Mouse (Mus musculus) small intestine, adult 2 months (tissue): ENCODE measurements around the gene Gigyf2. TPM values are rescaled to one million over a fixed set of nuclear protein-coding genes. Genes with fewer than 3 reads are reported as not detected.
A peak's percentile ranks its signal among the peaks of the same experiment; 100 is the strongest.

Experiments
- H3K27ac ChIP-seq: fragments of 200-500 bp; 2 replicates; pipeline ENCODE4 v1.5.1; 2012; ENCODE audit warnings: low read depth, low read length, control low read depth, inconsistent platforms; ENCODE audit not compliant: insufficient read depth
- H3K27me3 ChIP-seq: fragments of 200-500 bp; 2 replicates; pipeline ENCODE4 v1.6.1; 2012; ENCODE audit warnings: mild to moderate bottlenecking, moderate library complexity, low read length, inconsistent platforms; ENCODE audit not compliant: control insufficient read depth, insufficient read depth
- H3K36me3 ChIP-seq: fragments of 200-500 bp; 2 replicates; pipeline ENCODE4 v1.6.1; 2012; ENCODE audit warnings: mild to moderate bottlenecking, low read length, control low read depth, inconsistent platforms; ENCODE audit not compliant: control insufficient read depth, insufficient read depth
- H3K4me1 ChIP-seq: fragments of 200-500 bp; 2 replicates; pipeline ENCODE4 v1.6.1; 2012; ENCODE audit warnings: low read length, inconsistent platforms, mixed read lengths; ENCODE audit not compliant: control insufficient read depth, insufficient read depth, insufficient read length
- H3K4me3 ChIP-seq: fragments of 200-500 bp; 2 replicates; pipeline ENCODE4 v1.5.1; 2012; ENCODE audit warnings: low read depth, mild to moderate bottlenecking, control low read depth, inconsistent platforms, low read length, moderate library complexity
- CTCF ChIP-seq: fragments of 200-500 bp; IDR thresholded peaks from 2 replicates; pipeline ENCODE4 v1.5.1; 2012; ENCODE audit warnings: low read depth, mild to moderate bottlenecking, control low read depth, inconsistent platforms, low read length, moderate library complexity, mixed read lengths; ENCODE audit not compliant: insufficient replicate concordance, insufficient read length; ENCODE audit errors: extremely low read depth
- POLR2A ChIP-seq: fragments of 200-500 bp; IDR thresholded peaks from 2 replicates; pipeline ENCODE4 v1.6.1; 2012; ENCODE audit warnings: low read depth, mild to moderate bottlenecking, control low read depth, inconsistent platforms, low read length, moderate library complexity
- WGBS: fragments of 180-500 bp; shearing (Covaris S2); methylation state at CpG from one replicate; pipeline ENCODE4 v1.1.7; 2018; 5-methylcytosine and 5-hydroxymethylcytosine counted together
- polyA plus RNA-seq: library from polyadenylated mRNA; depleted of rRNA; stranded (reverse); fragments of >200 nt; gene quantifications from 2 replicates; pipeline ENCODE4 v1.2.3, GENCODE M21; 2012

Gigyf2 gene
- polyA plus RNA-seq, 1 experiment = 26.0 TPM

- H3K27ac ChIP-seq = no peak overlapping the region
- peaks cover 6% of the 10 kb centered on the region; the same call in 1 of the 2 replicates for H3K4me1 ChIP-seq
- WGBS = 45% methylated on average over 7 of the region's 7 CpGs
- H3K27me3 ChIP-seq = no peaks in the 10 kb centered on the region
- H3K4me3 ChIP-seq = no peak overlapping the region
- TF ChIP-seq CTCF (no peak), POLR2A (no peak)
- H3K36me3 ChIP-seq = peaks cover 5% of the 10 kb centered on the region; the same call in 1 of the 2 replicates
These were observed 70.3 kb downstream of the Gigyf2 start for GRCm38 (mm10) chr1:87396923-87397586.

- WGBS = 88% methylated on average over 1 of the region's 1 CpGs
- TF ChIP-seq POLR2A (no peak), CTCF (no peak)
- H3K4me1 ChIP-seq = no peaks in the 10 kb centered on the region
- no peak overlapping the region for H3K4me3 ChIP-seq
- no peak overlapping the region for H3K27ac ChIP-seq
- peaks cover 45% of the 10 kb centered on the region for H3K36me3 ChIP-seq
- H3K27me3 ChIP-seq = no peaks in the 10 kb centered on the region
These were observed 77.9 kb downstream of the Gigyf2 start for GRCm38 (mm10) chr1:87404710-87405109.

GRCm38 (mm10) chr1:87406012-87406411, 79.2 kb downstream of the Gigyf2 start:
- Histone ChIP-seq H3K36me3 (peaks cover 53% of the 10 kb centered on the region), H3K27me3 (no peaks in the 10 kb centered on the region), H3K4me1 (no peaks in the 10 kb centered on the region), H3K4me3 (no peak overlapping the region), H3K27ac (no peak overlapping the region)
- TF ChIP-seq POLR2A (no peak), CTCF (no peak)

- TF ChIP-seq POLR2A (no peak), CTCF (no peak)
- no peak overlapping the region for H3K4me3 ChIP-seq
- H3K4me1 ChIP-seq = no peaks in the 10 kb centered on the region
- H3K27ac ChIP-seq = no peak overlapping the region
- 88% methylated on average over 4 of the region's 4 CpGs for WGBS
- no peaks in the 10 kb centered on the region for H3K27me3 ChIP-seq
- H3K36me3 ChIP-seq = peaks cover 65% of the 10 kb centered on the region
These were observed 82.6 kb downstream of the Gigyf2 start for GRCm38 (mm10) chr1:87409380-87409779.

- peaks cover 53% of the 10 kb centered on the region for H3K36me3 ChIP-seq
- TF ChIP-seq CTCF (peak; percentile 27; the same call in 1 of the 2 replicates), POLR2A (no peak)
- no peak overlapping the region for H3K27ac ChIP-seq
- no peak overlapping the region for H3K4me3 ChIP-seq
- no peaks in the 10 kb centered on the region for H3K27me3 ChIP-seq
- WGBS = 82% methylated on average over 4 of the region's 4 CpGs
- H3K4me1 ChIP-seq = no peaks in the 10 kb centered on the region
These were observed 91.9 kb downstream of the Gigyf2 start for GRCm38 (mm10) chr1:87418733-87419132.

GRCm38 (mm10) chr1:87435125-87435524, 108.3 kb downstream of the Gigyf2 start:
- 90% methylated on average over 2 of the region's 2 CpGs for WGBS
- H3K27me3 ChIP-seq = no peaks in the 10 kb centered on the region
- peaks cover 64% of the 10 kb centered on the region for H3K36me3 ChIP-seq
- H3K27ac ChIP-seq = no peak overlapping the region
- H3K4me1 ChIP-seq = peaks cover 2% of the 10 kb centered on the region; the same call in 1 of the 2 replicates
- H3K4me3 ChIP-seq = no peak overlapping the region
- TF ChIP-seq POLR2A (no peak), CTCF (no peak)

GRCm38 (mm10) chr1:87436583-87436982, 109.8 kb downstream of the Gigyf2 start:
- no peak for TF ChIP-seq POLR2A
- no peak for TF ChIP-seq CTCF
- Histone ChIP-seq H3K36me3 (peaks cover 64% of the 10 kb centered on the region), H3K4me3 (no peak overlapping the region), H3K27ac (no peak overlapping the region), H3K27me3 (no peaks in the 10 kb centered on the region), H3K4me1 (no peaks in the 10 kb centered on the region)
- WGBS = 70% methylated on average over 6 of the region's 6 CpGs
